Mouse (Mus musculus) stomach, adult 2 months (tissue): Measurements from ENCODE around the gene Nbr1. TPM values are rescaled to one million over a fixed set of nuclear protein-coding genes. Genes with fewer than 3 reads are reported as not detected.

Experiments used
- polyA plus RNA-seq: library from polyadenylated mRNA; depleted of rRNA; stranded (reverse); fragments of >200 nt; gene quantifications from 2 replicates; pipeline ENCODE4 v1.2.3, GENCODE M21; 2012; rRNA removed

The Nbr1 gene
- 43.9 and 47.9 TPM in 2 replicates for polyA plus RNA-seq

DNA sequence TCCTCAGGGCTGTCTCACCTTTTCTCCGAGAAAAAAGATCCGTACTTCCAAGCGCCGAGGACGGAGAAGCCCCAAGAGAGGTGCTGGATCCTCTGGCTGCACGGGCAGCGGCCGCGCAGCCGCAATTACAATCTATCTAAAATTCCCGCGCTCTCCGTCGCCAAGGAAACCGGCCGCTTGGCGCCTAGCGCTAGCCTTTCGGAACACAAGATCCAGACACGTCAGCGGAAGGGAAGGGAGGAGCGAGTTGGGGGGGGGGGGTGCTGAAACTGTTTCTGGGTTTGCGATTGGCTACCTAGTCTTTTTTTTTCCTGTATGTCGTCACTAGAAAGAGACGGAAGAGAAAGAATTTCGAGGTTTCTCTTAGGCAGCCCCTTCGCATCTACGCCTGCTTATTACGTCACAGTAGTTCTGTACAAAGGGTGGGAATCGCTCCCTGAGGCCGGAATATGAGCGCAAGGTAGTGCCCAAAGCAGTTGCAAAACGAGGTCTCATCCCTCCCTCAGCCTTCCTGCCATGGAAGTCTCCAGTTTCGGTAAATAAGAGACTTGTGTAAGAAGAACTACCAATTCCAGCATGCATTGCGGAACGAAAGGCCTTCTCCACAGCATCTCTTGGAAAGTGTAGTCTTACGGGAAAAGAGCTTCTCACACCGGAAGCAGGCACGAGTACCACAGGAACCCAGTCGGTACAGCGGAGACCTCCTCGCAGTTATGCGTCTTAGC, at the start of gene Nbr1, which contains the start of gene Brca1:
TSS of gene Nbr1 (plus strand) at position 399 of the 725 bp plus-strand sequence.
TSS of gene Brca1 (minus strand) at position 205 of the 725 bp plus-strand sequence.

DNA sequence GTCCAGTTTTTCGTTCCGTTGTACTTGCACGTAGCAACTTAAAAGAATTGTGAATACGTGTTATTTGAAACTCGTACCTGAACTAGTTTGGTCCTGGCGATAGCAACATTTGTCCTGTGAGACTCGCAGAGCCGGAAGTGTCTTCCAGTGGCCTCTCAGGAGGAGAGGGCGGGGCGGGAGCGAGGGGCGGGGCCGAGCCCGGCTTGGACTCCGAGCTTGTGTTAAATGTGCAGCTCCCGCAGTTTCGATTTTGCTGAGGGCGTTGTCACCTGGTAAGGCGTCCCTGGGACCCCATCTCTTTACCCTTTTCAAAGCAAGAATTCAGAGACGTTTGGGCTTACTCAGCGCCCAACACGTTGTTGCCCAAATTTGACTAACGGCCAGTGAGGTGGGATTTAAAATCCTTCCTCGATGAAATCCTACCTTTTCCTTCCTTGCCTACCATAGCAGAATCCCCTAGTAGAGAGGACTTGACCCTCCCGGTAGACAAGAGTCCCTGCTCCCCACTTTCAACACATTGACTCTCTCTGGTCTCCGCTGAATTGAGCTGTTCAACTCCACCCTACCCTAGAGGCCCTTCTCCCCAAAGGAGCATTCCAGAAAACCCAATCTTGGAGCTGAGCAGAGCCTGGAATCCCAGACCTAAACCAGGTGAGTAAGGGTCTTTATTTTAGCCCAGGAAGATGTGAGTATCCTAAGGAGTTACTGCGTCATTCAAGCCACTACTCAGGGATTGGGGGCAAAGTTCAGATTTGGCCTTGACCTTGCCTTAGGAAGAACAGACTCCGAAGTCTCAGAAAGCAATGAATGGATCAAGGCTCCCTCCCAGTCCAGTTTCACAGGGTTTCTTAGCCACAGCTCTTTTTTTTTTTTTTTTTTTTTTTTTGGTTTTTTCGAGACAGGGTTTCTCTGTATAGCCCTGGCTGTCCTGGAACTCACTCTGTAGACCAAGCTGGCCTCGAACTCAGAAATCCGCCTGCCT, 30.4 kb downstream of the Nbr1 start, which contains the start of gene Tmem106a:
TSS of gene Tmem106a (plus strand) at position 189 of the 982 bp plus-strand sequence.

GRCm38 (mm10) chr11:101599156-101599555, 47.2 kb downstream of the Nbr1 start, which contains the start of gene Gm11634:
TSS of gene Gm11634 (minus strand) at chr11:101599256.

DNA sequence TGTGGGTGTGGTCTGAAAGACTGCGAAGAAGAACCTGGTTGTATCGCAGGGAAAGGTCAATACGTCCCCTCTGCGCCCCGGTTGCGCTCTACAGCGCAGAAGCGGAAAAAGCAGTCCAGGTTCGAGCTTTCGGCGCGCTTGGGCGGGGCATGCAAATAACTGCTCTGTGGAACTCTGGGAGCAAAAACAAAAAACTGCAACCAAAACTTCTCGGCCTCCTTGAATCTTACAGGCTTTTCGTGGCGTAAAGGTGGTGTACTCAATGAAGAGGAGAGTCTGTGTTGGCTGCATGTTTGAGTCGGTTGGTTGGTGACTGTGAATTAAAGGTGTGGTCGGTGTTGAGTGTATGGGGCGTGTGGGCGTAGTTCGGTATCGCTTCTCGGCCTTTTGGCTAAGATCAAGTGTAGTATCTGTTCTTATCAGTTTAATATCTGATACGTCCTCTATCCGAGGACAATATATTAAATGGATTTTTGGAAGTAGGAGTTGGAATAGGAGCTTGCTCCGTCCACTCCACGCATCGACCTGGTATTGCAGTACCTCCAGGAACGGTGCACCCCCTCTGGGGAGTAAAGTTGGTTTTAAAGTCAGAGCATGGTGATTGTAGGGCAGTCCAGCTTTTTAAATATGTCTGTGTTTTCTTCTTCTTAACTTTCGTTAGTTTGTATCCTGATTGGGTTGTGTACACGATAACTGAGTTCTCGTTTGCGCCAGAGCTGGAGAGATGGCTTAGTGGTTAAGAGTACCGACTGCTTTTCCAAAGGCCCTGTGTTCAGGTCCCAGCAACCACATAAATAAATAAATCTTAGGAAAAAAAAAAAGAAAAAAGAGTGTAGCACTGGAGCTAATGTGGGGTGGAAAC, 75.3 kb downstream of the Nbr1 start, which contains the start of gene Rdm1:
TSS of gene Rdm1 (plus strand) at position 201 of the 862 bp plus-strand sequence.

Other genes starting within 250 kb of the Nbr1 start
- gene Becn1, start 249.9 kb upstream of the Nbr1 start, polyA plus RNA-seq: 45.6 and 56.4 TPM in 2 replicates
- 15.1 and 19.9 TPM in 2 replicates for gene Psme3, start 235.9 kb upstream of the Nbr1 start, polyA plus RNA-seq
- 2.2 and 2.3 TPM in 2 replicates for gene Aoc2, start 227.1 kb upstream of the Nbr1 start, polyA plus RNA-seq
- 10.8 and 13.3 TPM in 2 replicates for gene Aoc3, start 221.5 kb upstream of the Nbr1 start, polyA plus RNA-seq
- not detected in 2 replicates for gene G6pc, start 184.6 kb upstream of the Nbr1 start, polyA plus RNA-seq
- gene Aarsd1, start 134.5 kb upstream of the Nbr1 start, polyA plus RNA-seq: 9.5 and 10.3 TPM in 2 replicates
- not detected in 2 replicates for gene Gm27029, start 127.4 kb upstream of the Nbr1 start, polyA plus RNA-seq
- 15.6 and 17.9 TPM in 2 replicates for gene Rundc1, start 127.1 kb upstream of the Nbr1 start, polyA plus RNA-seq
- 2.6 and 3.7 TPM in 2 replicates for gene Ptges3l, start 126.8 kb upstream of the Nbr1 start, polyA plus RNA-seq
- 103 and 107 TPM in 2 replicates for gene Rpl27, start 109.9 kb upstream of the Nbr1 start, polyA plus RNA-seq
- 16.6 and 18.3 TPM in 2 replicates for gene Ifi35, start 103.7 kb upstream of the Nbr1 start, polyA plus RNA-seq
- gene Rnd2, start 87.2 kb upstream of the Nbr1 start, polyA plus RNA-seq: 7.1 and 8.6 TPM in 2 replicates
- gene Vat1, start 85.9 kb upstream of the Nbr1 start, polyA plus RNA-seq: 72.9 and 93.3 TPM in 2 replicates
- 0.16 and 0.22 TPM in 2 replicates for gene Brca1, start 194 bp upstream of the Nbr1 start, polyA plus RNA-seq
- gene Tmem106a, start 30.1 kb downstream of the Nbr1 start, polyA plus RNA-seq: 8.0 TPM in 2 replicates
- gene Gm11634, start 47.1 kb downstream of the Nbr1 start, polyA plus RNA-seq: not detected in 2 replicates
- 8.7 TPM in 2 replicates for gene Rdm1, start 75.0 kb downstream of the Nbr1 start, polyA plus RNA-seq
- 3.6 and 4.3 TPM in 2 replicates for gene Arl4d, start 113.4 kb downstream of the Nbr1 start, polyA plus RNA-seq
- gene Dhx8, start 180.8 kb downstream of the Nbr1 start, polyA plus RNA-seq: 3.0 and 3.3 TPM in 2 replicates
- 5.7 and 8.5 TPM in 2 replicates for gene Etv4, start 233.2 kb downstream of the Nbr1 start, polyA plus RNA-seq